Mouse (Mus musculus) cortical plate, adult 2 months (tissue): ENCODE data around the gene Atp5j2.

Experiments used
- CTCF ChIP-seq: fragments of 200-500 bp; IDR thresholded peaks from 2 replicates; pipeline ENCODE4 v1.5.1; 2011; ENCODE audit warnings: mild to moderate bottlenecking, control low read depth, low read length; ENCODE audit not compliant: insufficient read depth; ENCODE audit errors: extremely low read depth
- POLR2A ChIP-seq: fragments of 200-500 bp; IDR thresholded peaks from 2 replicates; pipeline ENCODE4 v1.6.1; 2011; ENCODE audit warnings: mild to moderate bottlenecking, low read length, control low read depth; ENCODE audit not compliant: insufficient read depth; ENCODE audit errors: extremely low read depth

GRCm38 (mm10) chr5:145190875-145191798 lies 725 bp downstream of the Atp5j2 start:
- TF ChIP-seq POLR2A (peak; percentile 77), CTCF (no peak)
